Comparison of ENCODE assay signal across 30 mouse cellular contexts in the genomic region with DNA sequence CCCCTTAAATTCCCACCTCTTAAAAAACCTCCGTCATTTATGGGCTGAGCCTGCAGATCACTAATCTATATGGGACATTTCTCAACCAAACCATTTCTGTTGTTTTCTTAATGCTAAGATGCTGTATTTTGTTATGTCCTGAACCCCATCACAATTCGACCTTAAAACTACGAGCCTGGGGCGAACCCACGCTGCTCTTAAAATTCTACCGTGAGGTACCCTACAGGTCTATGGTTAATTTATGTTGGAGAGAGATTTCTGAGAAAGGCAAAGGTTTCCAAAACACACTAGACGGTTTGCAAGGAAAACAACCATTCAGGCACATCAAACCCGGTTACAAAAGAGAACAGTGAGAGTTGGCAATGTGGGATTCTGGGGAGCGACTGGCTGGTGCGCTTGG. TPM values are rescaled to one million over a fixed set of nuclear protein-coding genes. Genes with fewer than 3 reads are reported as not detected.
"Had no signal": no experiment of that assay in that cellular context is flagged by ENCODE, and none has a peak within 500 bp of the region (broad histone marks: within the 10 kb centered on the region; RNA-seq: fewer than 3 reads in every experiment).

No protein-coding gene starts in this region.

- H3K9me3 ChIP-seq: heart, embryonic 10.5 days; heart, embryonic 12.5 days; hindbrain, embryonic 10.5 days; hindbrain, embryonic 12.5 days; hindbrain, embryonic 15.5 days; liver, embryonic 13.5 days; liver, embryonic 15.5 days had no signal

- H3K4me3 ChIP-seq: gastrocnemius, adult 2 months; heart, embryonic 10.5 days; heart, embryonic 12.5 days; hindbrain, embryonic 10.5 days; hindbrain, embryonic 12.5 days; hindbrain, embryonic 15.5 days; liver, embryonic 13.5 days; liver, embryonic 15.5 days had no signal

- H3K36me3 ChIP-seq: heart, embryonic 10.5 days; heart, embryonic 12.5 days; hindbrain, embryonic 10.5 days; hindbrain, embryonic 12.5 days; hindbrain, embryonic 15.5 days; liver, embryonic 13.5 days; liver, embryonic 15.5 days had no signal

- H3K4me1 ChIP-seq: hindbrain, embryonic 10.5 days; hindbrain, embryonic 12.5 days; hindbrain, embryonic 15.5 days had no signal

- H3K9ac ChIP-seq: heart, embryonic 12.5 days; hindbrain, embryonic 12.5 days; hindbrain, embryonic 15.5 days; liver, embryonic 13.5 days; liver, embryonic 15.5 days had no signal

- H3K4me2 ChIP-seq: heart, embryonic 12.5 days; hindbrain, embryonic 12.5 days; hindbrain, embryonic 15.5 days; liver, embryonic 11.5 days; liver, embryonic 13.5 days; liver, embryonic 15.5 days had no signal

- ATAC-seq: forebrain, embryonic 16.5 days; hindbrain, postnatal 0 days; intestine, embryonic 16.5 days had no signal

- H3K27ac ChIP-seq: gastrocnemius, adult 2 months; heart, embryonic 10.5 days; hindbrain, embryonic 10.5 days; hindbrain, embryonic 12.5 days; hindbrain, embryonic 15.5 days; hindbrain, postnatal 0 days; liver, embryonic 13.5 days; liver, embryonic 15.5 days had no signal

- H3K27me3 ChIP-seq: heart, embryonic 12.5 days; hindbrain, embryonic 12.5 days; hindbrain, embryonic 15.5 days had no signal

- DNase-seq: gastrocnemius, adult 2 months; gastrocnemius, postnatal 10 days; gastrocnemius, postnatal 25 days; heart, postnatal 10 days; heart, postnatal 4 days; kidney, adult 11 months; kidney, adult 8-10 months; kidney, postnatal 14 days; layer of hippocampus, adult 9-11 months; layer of hippocampus, postnatal 36 days; left cerebral cortex, postnatal 4 days; liver; liver, embryonic 13.5 days had no signal

RNA-seq across cellular contexts. Expression of a gene that starts 45.1 kb away (rescaled TPM):
- total RNA-seq: granulocyte monocyte progenitor cell, adult 5-6 weeks; layer of hippocampus, adult 18-20 months; layer of hippocampus, adult 8-10 months; left cerebral cortex, adult 18-20 months; left cerebral cortex, postnatal 25 days had no signal
- polyA plus RNA-seq: forebrain, embryonic 16.5 days; heart, embryonic 10.5 days; hindbrain, embryonic 10.5 days; hindbrain, embryonic 12.5 days; intestine, embryonic 14.5 days; intestine, embryonic 16.5 days; kidney, embryonic 16.5 days; liver, embryonic 11.5 days; liver, embryonic 13.5 days; liver, embryonic 15.5 days had no signal
